Mouse (Mus musculus) midbrain, postnatal 0 days (tissue): Measurements from ENCODE around the gene Myh9. TPM values are rescaled to one million over a fixed set of nuclear protein-coding genes. Genes with fewer than 3 reads are reported as not detected.

Experiments
- ATAC-seq: fragments of 200-750 bp; cut with Nextera tagmentation; 2 replicates; pipeline ENCODE4 v1.8.0; 2017; ENCODE audit warnings: moderate number of reproducible peaks, mild to moderate bottlenecking, moderate TSS enrichment, moderate library complexity; ENCODE audit not compliant: low FRiP score
- DNase-seq: peaks from one replicate; pipeline ENCODE4 v3.0.0-alpha.2; 2015; ENCODE audit warnings: low spot score
- H3K27ac ChIP-seq: fragments of 300-500 bp; sonication (generic); 2 replicates; pipeline ENCODE4 v1.5.1; 2014; ENCODE audit warnings: low read depth, mild to moderate bottlenecking, low read length, mixed read lengths
- H3K27me3 ChIP-seq: fragments of 300-500 bp; sonication (generic); 2 replicates; pipeline ENCODE4 v1.6.1; 2014; ENCODE audit warnings: low read length, control low read depth, mixed read lengths; ENCODE audit not compliant: insufficient read depth
- H3K36me3 ChIP-seq: fragments of 300-500 bp; sonication (generic); 2 replicates; pipeline ENCODE4 v1.6.1; 2014; ENCODE audit warnings: low read length, control low read depth, mixed read lengths; ENCODE audit not compliant: insufficient read depth
- H3K4me1 ChIP-seq: fragments of 300-500 bp; sonication (generic); 2 replicates; pipeline ENCODE4 v1.6.1; 2014; ENCODE audit warnings: mild to moderate bottlenecking, control low read depth, antibody characterized with exemption, low read length, mixed read lengths; ENCODE audit not compliant: insufficient read depth
- H3K4me2 ChIP-seq: fragments of 300-500 bp; sonication (generic); 2 replicates; pipeline ENCODE4 v1.6.1; 2014; ENCODE audit warnings: low read depth, mild to moderate bottlenecking, low read length, mixed read lengths; ENCODE audit not compliant: poor library complexity, severe bottlenecking
- H3K4me3 ChIP-seq: fragments of 300-500 bp; sonication (generic); 2 replicates; pipeline ENCODE4 v1.5.1; 2014; ENCODE audit warnings: low read depth, mild to moderate bottlenecking, low read length, moderate library complexity
- H3K9ac ChIP-seq: fragments of 300-500 bp; sonication (generic); replicated peaks from 2 replicates; pipeline ENCODE4 v1.6.1; 2014; ENCODE audit warnings: mild to moderate bottlenecking, low read length, moderate library complexity, mixed read lengths; ENCODE audit not compliant: poor library complexity, severe bottlenecking
- H3K9me3 ChIP-seq: fragments of 300-500 bp; sonication (generic); 2 replicates; pipeline ENCODE4 v1.6.1; 2016; ENCODE audit warnings: low read length, control low read depth
- CTCF ChIP-seq: IDR thresholded peaks from 2 replicates; pipeline ENCODE4 v1.5.1; 2016; ENCODE audit warnings: antibody characterized with exemption, mild to moderate bottlenecking
- WGBS: fragments of 180-500 bp; shearing (Covaris S2); extraction: QIAGEN DNeasy Blood & Tissue Kit; methylation state at CpG from one replicate; pipeline ENCODE4 v1.1.7; 2014; 5-methylcytosine and 5-hydroxymethylcytosine counted together
- polyA plus RNA-seq: library from polyadenylated mRNA; unstranded; fragments of >200 nt; fragmentation: Nextera tagmentation; extraction: Ambion mirVana; gene quantifications from 2 replicates; pipeline ENCODE4 v1.2.1, GENCODE M21; 2015
- total RNA-seq: library from RNA; depleted of rRNA; stranded (reverse); fragments of >200 nt; gene quantifications from 2 replicates; pipeline ENCODE4 v1.2.3, GENCODE M21; 2014

Myh9 gene
- total and polyA plus RNA-seq, 2 experiments from 2014 or later = 8.2 to 26.9 TPM

DNA sequence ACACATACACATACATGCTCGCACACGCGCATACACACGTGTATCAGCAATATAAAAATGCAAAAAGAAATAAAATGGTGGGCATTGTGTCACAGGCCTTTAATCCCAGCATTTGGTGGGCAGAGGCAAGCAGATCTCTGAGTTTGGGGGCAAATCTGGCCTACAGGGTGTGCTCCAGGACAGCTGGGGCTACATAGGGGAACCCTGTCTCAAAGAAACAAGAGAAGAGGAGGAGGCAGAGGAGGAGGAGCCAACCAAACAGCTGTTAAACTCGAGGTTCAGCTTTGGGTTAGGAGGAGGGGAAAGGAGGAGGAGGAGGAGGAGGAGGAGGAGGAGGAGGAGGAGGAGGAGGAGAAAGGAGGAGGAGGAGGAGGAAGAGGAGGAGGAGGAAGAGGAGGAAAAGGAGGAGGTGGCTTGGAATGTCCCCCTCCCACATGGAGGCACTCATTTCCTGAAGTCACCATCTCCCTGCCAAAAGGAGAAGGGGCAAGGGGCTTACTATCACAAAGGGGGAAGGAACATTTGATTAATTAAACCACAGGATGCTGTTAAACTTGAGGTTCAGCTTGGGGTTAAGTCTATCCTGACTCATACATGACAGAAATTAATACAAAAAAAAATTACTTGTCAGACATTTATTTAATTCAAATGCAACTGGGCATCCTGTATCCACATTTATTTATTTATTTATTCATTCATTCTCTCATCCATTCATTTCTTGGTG lies 44.6 kb upstream of the Myh9 start:
- DNase-seq (no peak), ATAC-seq (no peak)
- no peak overlapping the region for H3K27ac ChIP-seq
- WGBS = 98% methylated on average over 4 of the region's 5 CpGs
- H3K4me1 ChIP-seq = no peaks in the 10 kb centered on the region
- H3K36me3 ChIP-seq = no peaks in the 10 kb centered on the region
- no peak for TF ChIP-seq CTCF
- no peak overlapping the region for H3K4me2 ChIP-seq
- H3K27me3 ChIP-seq = no peaks in the 10 kb centered on the region
- H3K9me3 ChIP-seq = no peaks in the 10 kb centered on the region
- no peak overlapping the region for H3K9ac ChIP-seq
- H3K4me3 ChIP-seq = no peak overlapping the region

DNA sequence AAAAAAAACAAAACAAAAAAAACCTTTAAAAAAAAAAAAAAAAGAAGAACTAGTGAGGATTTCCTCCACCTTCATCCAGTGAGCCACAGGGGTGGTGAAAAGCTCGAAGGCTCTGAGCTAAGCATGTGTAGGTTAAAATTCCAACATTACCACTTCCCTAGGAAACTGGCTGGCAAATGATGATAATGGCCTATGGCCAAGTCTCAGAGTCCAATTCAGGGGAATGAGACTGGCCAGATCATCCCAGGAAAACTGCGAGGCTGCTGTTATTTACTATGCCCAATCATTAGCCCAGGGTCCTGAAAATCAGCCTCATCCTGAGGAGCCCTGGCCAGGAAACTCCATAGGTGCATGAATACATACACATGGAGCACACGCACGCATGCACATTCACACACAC lies 44.0 kb upstream of the Myh9 start:
- no peaks in the 10 kb centered on the region for H3K27me3 ChIP-seq
- ATAC-seq (no peak), DNase-seq (no peak)
- no peaks in the 10 kb centered on the region for H3K9me3 ChIP-seq
- TF ChIP-seq CTCF = no peak
- 84% methylated on average over 4 of the region's 4 CpGs for WGBS
- H3K4me2 ChIP-seq = no peak overlapping the region
- H3K4me3 ChIP-seq = no peak overlapping the region
- H3K36me3 ChIP-seq = no peaks in the 10 kb centered on the region
- no peak overlapping the region for H3K27ac ChIP-seq
- H3K4me1 ChIP-seq = no peaks in the 10 kb centered on the region
- no peak overlapping the region for H3K9ac ChIP-seq

DNA sequence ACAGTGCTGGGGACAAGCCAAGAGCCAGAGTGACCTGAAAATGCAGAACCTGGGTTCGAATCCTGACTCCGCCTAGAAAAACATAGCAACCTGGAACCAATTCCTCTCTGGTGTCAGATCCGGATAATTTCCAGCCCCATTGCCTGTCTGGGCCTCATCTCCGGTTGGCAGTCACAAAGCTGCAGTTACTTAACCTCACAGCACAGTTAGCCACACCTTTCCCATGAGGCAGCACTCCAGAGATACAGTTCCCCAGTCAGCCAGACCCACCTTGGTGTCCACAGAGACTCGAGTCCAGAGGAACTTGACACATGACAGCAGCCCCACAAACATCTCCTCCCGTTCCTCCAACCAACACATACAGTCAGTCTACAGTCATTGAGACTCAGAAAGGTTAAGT lies 43.2 kb upstream of the Myh9 start:
- Histone ChIP-seq H3K36me3 (no peaks in the 10 kb centered on the region), H3K27me3 (no peaks in the 10 kb centered on the region), H3K4me2 (no peak overlapping the region), H3K27ac (no peak overlapping the region), H3K9ac (no peak overlapping the region), H3K4me1 (no peaks in the 10 kb centered on the region), H3K9me3 (no peaks in the 10 kb centered on the region), H3K4me3 (no peak overlapping the region)
- DNase-seq (no peak), ATAC-seq (no peak)
- WGBS = 89% methylated on average over 6 of the region's 6 CpGs
- no peak for TF ChIP-seq CTCF

DNA sequence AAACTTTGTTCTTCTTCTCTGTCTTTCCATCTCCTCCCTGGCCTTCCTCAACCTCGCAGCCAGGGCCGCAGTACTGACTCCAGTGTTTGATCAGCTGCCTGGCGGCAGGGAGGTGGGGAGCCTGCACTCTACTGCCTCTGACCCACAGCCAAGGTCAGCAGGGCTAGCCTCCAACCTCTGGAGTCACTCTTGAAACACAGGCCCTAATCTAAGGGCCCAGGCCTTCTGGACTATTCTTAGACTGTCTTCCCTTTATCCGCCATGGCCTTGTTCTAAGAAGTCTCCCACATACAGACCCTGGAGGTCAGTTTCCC lies 41.7 kb upstream of the Myh9 start:
- no peak for TF ChIP-seq CTCF
- Histone ChIP-seq H3K27me3 (no peaks in the 10 kb centered on the region), H3K9me3 (no peaks in the 10 kb centered on the region), H3K4me3 (no peak overlapping the region), H3K4me2 (no peak overlapping the region), H3K9ac (no peak overlapping the region), H3K36me3 (no peaks in the 10 kb centered on the region), H3K4me1 (no peaks in the 10 kb centered on the region), H3K27ac (no peak overlapping the region)
- no peak for ATAC-seq
- 74% methylated on average over 4 of the region's 4 CpGs for WGBS
- DNase-seq = no peak

DNA sequence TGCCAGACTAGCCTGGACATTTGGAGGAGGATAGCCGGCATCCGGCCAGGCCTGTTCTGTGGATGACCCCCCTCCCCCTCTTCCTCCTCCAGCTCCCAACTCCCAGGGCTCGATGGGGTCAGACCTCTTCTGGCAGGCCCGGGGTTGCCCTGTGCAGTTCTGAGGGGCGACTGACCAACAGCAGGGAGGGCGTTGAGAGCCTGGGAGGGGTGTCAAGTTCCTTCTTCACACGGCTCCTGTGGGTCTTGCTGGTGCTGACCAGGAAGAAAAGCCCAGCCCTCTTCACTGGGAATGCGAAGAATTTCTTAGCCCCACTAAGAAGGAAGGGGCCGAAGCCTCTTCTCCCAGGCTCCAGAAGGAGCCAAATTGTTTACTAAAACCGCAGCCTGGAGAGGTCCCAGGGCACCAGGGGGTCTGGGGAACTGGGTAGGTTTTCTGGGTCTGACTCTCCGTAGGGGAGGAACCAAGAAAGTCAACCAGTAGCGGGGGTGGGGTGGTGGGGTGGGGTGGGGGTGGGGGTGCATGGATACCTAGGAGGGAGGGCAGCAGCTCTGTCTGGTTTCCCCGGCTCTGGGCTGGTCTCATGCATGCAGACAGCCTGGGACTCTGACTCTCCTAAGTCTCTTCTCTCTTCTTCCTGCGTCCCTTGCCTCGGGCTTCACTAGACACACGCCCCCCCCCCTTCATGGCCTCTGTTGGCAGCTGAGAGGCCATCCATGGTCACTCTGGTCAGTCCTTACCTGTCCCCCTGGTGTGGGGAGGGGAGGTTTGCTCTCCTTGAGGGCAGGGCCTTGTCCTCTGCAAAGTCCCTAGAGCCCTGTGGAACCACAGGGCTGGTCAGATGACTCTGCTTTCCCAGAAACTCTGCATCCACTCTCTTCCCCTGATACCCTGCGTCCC lies 41.1 kb upstream of the Myh9 start:
- H3K36me3 ChIP-seq = no peaks in the 10 kb centered on the region
- no peaks in the 10 kb centered on the region for H3K4me1 ChIP-seq
- no peaks in the 10 kb centered on the region for H3K27me3 ChIP-seq
- no peak overlapping the region for H3K4me3 ChIP-seq
- no peak for TF ChIP-seq CTCF
- ATAC-seq (no peak), DNase-seq (no peak)
- no peak overlapping the region for H3K27ac ChIP-seq
- no peak overlapping the region for H3K9ac ChIP-seq
- H3K4me2 ChIP-seq = no peak overlapping the region
- WGBS = 23% methylated on average over 16 of the region's 17 CpGs
- H3K9me3 ChIP-seq = no peaks in the 10 kb centered on the region

DNA sequence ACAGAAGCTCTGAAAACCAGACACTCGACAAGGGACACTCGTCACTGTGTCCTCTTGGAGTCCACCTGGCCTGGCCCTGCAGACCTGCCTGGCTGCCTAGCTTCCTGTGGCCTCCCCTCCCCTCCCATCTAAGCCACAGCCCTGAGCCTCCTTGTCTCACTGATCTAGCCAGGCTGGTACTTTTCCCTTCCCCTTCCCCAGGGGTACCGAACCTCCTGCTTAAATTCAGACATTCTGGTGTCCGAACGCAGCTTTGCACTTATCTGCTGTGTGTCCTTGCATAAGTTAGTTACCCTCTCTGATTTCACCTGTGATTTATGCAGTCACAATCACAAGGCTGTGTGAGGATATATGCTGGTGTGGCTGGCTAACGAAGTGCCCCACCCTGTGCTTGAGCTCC lies 40.3 kb upstream of the Myh9 start:
- DNase-seq (no peak), ATAC-seq (no peak)
- 79% methylated on average over 6 of the region's 6 CpGs for WGBS
- no peak overlapping the region for H3K4me3 ChIP-seq
- TF ChIP-seq CTCF = no peak
- H3K27ac ChIP-seq = no peak overlapping the region
- H3K4me2 ChIP-seq = no peak overlapping the region
- H3K36me3 ChIP-seq = no peaks in the 10 kb centered on the region
- no peaks in the 10 kb centered on the region for H3K9me3 ChIP-seq
- H3K27me3 ChIP-seq = no peaks in the 10 kb centered on the region
- H3K4me1 ChIP-seq = no peaks in the 10 kb centered on the region
- H3K9ac ChIP-seq = no peak overlapping the region
